12 mouse cellular contexts compared by ENCODE assay signal in the genomic region with DNA sequence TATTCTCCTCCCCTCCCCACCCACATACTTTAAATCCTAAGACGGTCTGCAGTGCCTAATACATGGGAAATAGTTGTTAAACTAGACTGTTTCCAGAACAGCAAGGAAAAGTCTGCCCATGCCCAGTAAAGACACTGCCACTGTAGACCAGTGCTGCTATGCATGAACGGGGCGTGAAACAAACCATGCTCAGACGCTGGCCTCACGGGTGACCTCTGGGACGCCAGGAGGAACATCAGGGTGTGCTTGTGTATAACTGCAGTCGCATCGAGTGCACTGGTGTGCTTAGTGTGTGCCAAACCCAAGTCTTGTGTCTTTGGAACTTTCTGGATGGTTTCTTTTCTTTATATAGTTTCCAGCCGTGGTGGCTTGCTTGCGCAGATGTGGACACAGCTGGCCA. TPM values are rescaled to one million over a fixed set of nuclear protein-coding genes. Genes with fewer than 3 reads are reported as not detected.
A peak's percentile ranks its signal among the peaks of the same experiment; 100 is the strongest.
DNase-seq lines count a peak whose midpoint lies in the region; ATAC-seq lines count a peak whose summit lies in the region.
"Had no signal": no experiment of that assay in that cellular context is flagged by ENCODE, and none has a peak within 500 bp of the region (broad histone marks: within the 10 kb centered on the region; RNA-seq: fewer than 3 reads in every experiment).

No protein-coding gene starts in this region.

- H3K4me3 ChIP-seq in heart, embryonic 13.5 days: no peak overlapping the region
- no peak overlapping the region for H3K4me3 ChIP-seq in neural tube, embryonic 12.5 days
- H3K4me3 ChIP-seq in neural tube, embryonic 15.5 days (replicated peaks): no peak overlapping the region
- no peak overlapping the region for H3K4me3 ChIP-seq in hindbrain, embryonic 14.5 days (replicated peaks; ENCODE audit: low read length)
- H3K4me3 ChIP-seq in neural tube, embryonic 14.5 days (ENCODE audit: low read depth, low read length): no peak overlapping the region

- H3K27ac ChIP-seq in heart, embryonic 13.5 days (replicated peaks): peak overlapping the region; percentile 30
- H3K27ac ChIP-seq in neural tube, embryonic 12.5 days: 0 out of 2 replicates have a peak overlapping the region, but pooled peaks have one; percentile 8
- no peak overlapping the region for H3K27ac ChIP-seq in neural tube, embryonic 15.5 days (replicated peaks)
- no peak overlapping the region for H3K27ac ChIP-seq in hindbrain, embryonic 14.5 days
- no peak overlapping the region for H3K27ac ChIP-seq in neural tube, embryonic 14.5 days (ENCODE audit: low read depth, low read length)

- no peaks in the 10 kb centered on the region for H3K9me3 ChIP-seq in heart, embryonic 13.5 days
- H3K9me3 ChIP-seq in neural tube, embryonic 12.5 days: no peaks in the 10 kb centered on the region
- H3K9me3 ChIP-seq in neural tube, embryonic 15.5 days (replicated peaks): no peaks in the 10 kb centered on the region
- H3K9me3 ChIP-seq in hindbrain, embryonic 14.5 days (ENCODE audit: control insufficient read depth, low read length): no peaks in the 10 kb centered on the region
- no peaks in the 10 kb centered on the region for H3K9me3 ChIP-seq in neural tube, embryonic 14.5 days (ENCODE audit: control insufficient read depth, low read length)

- H3K27me3 ChIP-seq in heart, embryonic 13.5 days (replicated peaks): no peaks in the 10 kb centered on the region
- H3K27me3 ChIP-seq in neural tube, embryonic 12.5 days (replicated peaks): no peaks in the 10 kb centered on the region
- no peaks in the 10 kb centered on the region for H3K27me3 ChIP-seq in neural tube, embryonic 15.5 days (replicated peaks)
- H3K27me3 ChIP-seq in hindbrain, embryonic 14.5 days (ENCODE audit: control insufficient read depth, insufficient read depth, low read length): no peaks in the 10 kb centered on the region
- H3K27me3 ChIP-seq in neural tube, embryonic 14.5 days (ENCODE audit: control insufficient read depth, insufficient read depth, low read length): no peaks in the 10 kb centered on the region

- no peak overlapping the region for H3K9ac ChIP-seq in heart, embryonic 13.5 days
- no peak overlapping the region for H3K9ac ChIP-seq in neural tube, embryonic 12.5 days
- no peak overlapping the region for H3K9ac ChIP-seq in neural tube, embryonic 15.5 days (replicated peaks)
- no peak overlapping the region for H3K9ac ChIP-seq in hindbrain, embryonic 14.5 days
- no peak overlapping the region for H3K9ac ChIP-seq in neural tube, embryonic 14.5 days (replicated peaks; ENCODE audit: low read depth, low read length)

- H3K4me2 ChIP-seq in heart, embryonic 13.5 days: peak overlapping the region; percentile 82; the same call in 1 of the 2 replicates
- peak overlapping the region; percentile 71 for H3K4me2 ChIP-seq in neural tube, embryonic 12.5 days (replicated peaks)
- H3K4me2 ChIP-seq in neural tube, embryonic 15.5 days: no peak overlapping the region
- peak overlapping the region; percentile 86 for H3K4me2 ChIP-seq in hindbrain, embryonic 14.5 days (replicated peaks)
- peak overlapping the region; percentile 64; the same call in 1 of the 2 replicates for H3K4me2 ChIP-seq in neural tube, embryonic 14.5 days (ENCODE audit: low read depth, low read length)

- H3K36me3 ChIP-seq in heart, embryonic 13.5 days: peaks cover 33% of the 10 kb centered on the region
- peaks cover 15% of the 10 kb centered on the region for H3K36me3 ChIP-seq in neural tube, embryonic 12.5 days
- no peaks in the 10 kb centered on the region for H3K36me3 ChIP-seq in neural tube, embryonic 15.5 days
- no peaks in the 10 kb centered on the region for H3K36me3 ChIP-seq in hindbrain, embryonic 14.5 days (replicated peaks; ENCODE audit: control insufficient read depth, insufficient read depth)
- H3K36me3 ChIP-seq in neural tube, embryonic 14.5 days (ENCODE audit: control insufficient read depth, insufficient read depth, low read length): no peaks in the 10 kb centered on the region

- WGBS in heart, embryonic 13.5 days: 82% methylated on average over 10 of the region's 10 CpGs
- WGBS in neural tube, embryonic 12.5 days: 76% methylated on average over 10 of the region's 10 CpGs
- WGBS in neural tube, embryonic 15.5 days: 69% methylated on average over 10 of the region's 10 CpGs
- 72% methylated on average over 10 of the region's 10 CpGs for WGBS in hindbrain, embryonic 14.5 days
- WGBS in neural tube, embryonic 14.5 days: 68% methylated on average over 10 of the region's 10 CpGs

- DNase-seq in heart, adult 9 months (ENCODE audit: low spot score in 2 of 2): no peak
- no peak for DNase-seq in hindbrain, embryonic 14.5 days (ENCODE audit: low spot score)
- DNase-seq in kidney, adult 8-10 months: no peak
- no peak for DNase-seq in cerebellum, adult 9-11 months
- DNase-seq: cerebellum, postnatal 36 days; kidney, adult 11 months; right cerebral cortex, adult 18-20 months had no signal

- ATAC-seq in heart, embryonic 13.5 days (ENCODE audit: extremely low read depth, insufficient number of reproducible peaks, low FRiP score, low TSS enrichment): no peak
- ATAC-seq in neural tube, embryonic 12.5 days (ENCODE audit: low FRiP score, low read depth): no peak
- no peak for ATAC-seq in neural tube, embryonic 15.5 days (ENCODE audit: low FRiP score)
- no peak for ATAC-seq in hindbrain, embryonic 14.5 days (ENCODE audit: low FRiP score)
- no peak for ATAC-seq in neural tube, embryonic 14.5 days (ENCODE audit: low read depth)

- peaks cover 82% of the 10 kb centered on the region for H3K4me1 ChIP-seq in heart, embryonic 13.5 days
- peaks cover 72% of the 10 kb centered on the region for H3K4me1 ChIP-seq in neural tube, embryonic 12.5 days
- peaks cover 57% of the 10 kb centered on the region for H3K4me1 ChIP-seq in neural tube, embryonic 15.5 days
- peaks cover 37% of the 10 kb centered on the region for H3K4me1 ChIP-seq in hindbrain, embryonic 14.5 days (replicated peaks; ENCODE audit: control insufficient read depth, insufficient read depth, low read length)
- peaks cover 21% of the 10 kb centered on the region for H3K4me1 ChIP-seq in neural tube, embryonic 14.5 days (ENCODE audit: control insufficient read depth, insufficient read depth, low read length)

RNA-seq across cellular contexts. Expression of gene Btg2, which starts 4.3 kb away (rescaled TPM):
- 33.1 and 37.0 TPM in 2 replicates for polyA plus RNA-seq in heart, embryonic 13.5 days (2015; fragmentation: Nextera tagmentation; extraction: Ambion mirVana)
- 114 and 120 TPM in 2 replicates for polyA plus RNA-seq in neural tube, embryonic 12.5 days (2016; fragmentation: Nextera tagmentation; extraction: Ambion mirVana)
- 20.6 and 29.3 TPM in 2 replicates for polyA plus RNA-seq in neural tube, embryonic 15.5 days (2015; fragmentation: Nextera tagmentation; extraction: Ambion mirVana)
- 26.3 and 29.0 TPM in 2 replicates for polyA plus RNA-seq in hindbrain, embryonic 14.5 days (2014; fragmentation: Nextera tagmentation; extraction: Ambion mirVana)
- polyA plus RNA-seq in neural tube, embryonic 14.5 days (2014; fragmentation: Nextera tagmentation; extraction: Ambion mirVana): 22.4 and 26.9 TPM in 2 replicates

RNA-seq across cellular contexts. Expression of gene Chit1, which starts 36.4 kb away (rescaled TPM):
- 0.59 and 0.75 TPM in 2 replicates for polyA plus RNA-seq in heart, embryonic 13.5 days (2015; fragmentation: Nextera tagmentation; extraction: Ambion mirVana)
- polyA plus RNA-seq in neural tube, embryonic 12.5 days (2016; fragmentation: Nextera tagmentation; extraction: Ambion mirVana): 0.15 and 0.38 TPM in 2 replicates
- polyA plus RNA-seq in neural tube, embryonic 15.5 days (2015; fragmentation: Nextera tagmentation; extraction: Ambion mirVana): 0.87 and 0.89 TPM in 2 replicates
- polyA plus RNA-seq in hindbrain, embryonic 14.5 days (2014; fragmentation: Nextera tagmentation; extraction: Ambion mirVana): 0.20 and 0.23 TPM in 2 replicates
- 0.52 and 1.4 TPM in 2 replicates for polyA plus RNA-seq in neural tube, embryonic 14.5 days (2014; fragmentation: Nextera tagmentation; extraction: Ambion mirVana)
- polyA plus RNA-seq: limb, embryonic 11.5 days had no signal

RNA-seq across cellular contexts. Expression of gene Fmod, which starts 37.6 kb away (rescaled TPM):
- polyA plus RNA-seq in heart, embryonic 13.5 days (2015; fragmentation: Nextera tagmentation; extraction: Ambion mirVana): 22.8 and 26.3 TPM in 2 replicates
- 16.8 and 20.5 TPM in 2 replicates for polyA plus RNA-seq in neural tube, embryonic 12.5 days (2016; fragmentation: Nextera tagmentation; extraction: Ambion mirVana)
- polyA plus RNA-seq in neural tube, embryonic 15.5 days (2015; fragmentation: Nextera tagmentation; extraction: Ambion mirVana): 14.5 and 14.6 TPM in 2 replicates
- 5.3 and 6.2 TPM in 2 replicates for polyA plus RNA-seq in hindbrain, embryonic 14.5 days (2014; fragmentation: Nextera tagmentation; extraction: Ambion mirVana)
- 0.23 and 13.8 TPM in 2 replicates for polyA plus RNA-seq in neural tube, embryonic 14.5 days (2014; fragmentation: Nextera tagmentation; extraction: Ambion mirVana)

Comparison
In these comparisons a context has a peak if more than half of its experiments do, and no peak if none do; other contexts are left out.
1. H3K27ac ChIP-seq: peak in heart, embryonic 13.5 days (single experiment) and neural tube, embryonic 12.5 days (single experiment); none in neural tube, embryonic 15.5 days (single experiment), hindbrain, embryonic 14.5 days (single experiment) and neural tube, embryonic 14.5 days (single experiment).